Mouse (Mus musculus) myocyte (in vitro differentiated cells): Measurements from ENCODE around the gene Cacnb2. TPM values are rescaled to one million over a fixed set of nuclear protein-coding genes. Genes with fewer than 3 reads are reported as not detected.

Experiments used
- H3K27me3 ChIP-seq: one replicate; pipeline ENCODE4 v1.6.1; 2011; ENCODE audit not compliant: control insufficient read depth, insufficient read depth, insufficient read length
- H3K36me3 ChIP-seq: one replicate; pipeline ENCODE4 v1.6.1; 2011; ENCODE audit not compliant: control insufficient read depth, insufficient read depth
- H3K4me2 ChIP-seq: one replicate; pipeline ENCODE4 v1.6.1; 2011; ENCODE audit warnings: low read depth, control low read depth
- H3K4me3 ChIP-seq: one replicate; pipeline ENCODE4 v1.5.1; 2011; ENCODE audit warnings: mild to moderate bottlenecking, control low read depth, moderate library complexity
- H3K79me2 ChIP-seq: one replicate; pipeline ENCODE4 v1.6.1; 2011; ENCODE audit not compliant: control insufficient read depth, insufficient read depth
- H3ac ChIP-seq: one replicate; pipeline ENCODE4 v1.6.1; 2011; ENCODE audit not compliant: control insufficient read depth, insufficient read length
- CEBPB ChIP-seq: IDR thresholded peaks from 2 replicates; pipeline ENCODE4 v1.6.1; 2011; ENCODE audit warnings: mild to moderate bottlenecking, moderate library complexity; ENCODE audit not compliant: poor library complexity, insufficient read depth, severe bottlenecking
- E2F4 ChIP-seq: IDR thresholded peaks from one replicate; pipeline ENCODE4 v1.6.1; 2011; ENCODE audit warnings: mild to moderate bottlenecking, control low read depth, moderate library complexity; ENCODE audit not compliant: insufficient read depth
- MAX ChIP-seq: IDR thresholded peaks from one replicate; pipeline ENCODE4 v1.6.1; 2011; ENCODE audit warnings: low read depth, mild to moderate bottlenecking, control low read depth
- MYOD1 ChIP-seq, 3 experiments: IDR thresholded peaks; one replicate each; pipeline ENCODE4 v1.6.1; 2011; ENCODE audit warnings: control low read depth in 2 of 3, low read depth in 2 of 3, mild to moderate bottlenecking in 2 of 3, moderate library complexity in 1 of 3; ENCODE audit not compliant: insufficient read length in 2 of 3, control insufficient read depth in 1 of 3
- MYOG ChIP-seq, 3 experiments: IDR thresholded peaks; one replicate each; pipeline ENCODE4 v1.6.1; 2011; ENCODE audit warnings: control low read depth in 2 of 3, low read depth in 2 of 3, mild to moderate bottlenecking in 2 of 3; ENCODE audit not compliant: insufficient read length in 2 of 3, control insufficient read depth in 1 of 3, insufficient read depth in 1 of 3
- POLR2A ChIP-seq: IDR thresholded peaks from one replicate; pipeline ENCODE4 v1.6.1; 2011; ENCODE audit warnings: low read depth, mild to moderate bottlenecking, control low read depth, moderate library complexity; ENCODE audit not compliant: insufficient read length
- POLR2AphosphoS2 ChIP-seq: IDR thresholded peaks from one replicate; pipeline ENCODE4 v1.6.1; 2011; ENCODE audit warnings: low read depth, control low read depth; ENCODE audit not compliant: insufficient read length
- REST ChIP-seq: IDR thresholded peaks from one replicate; pipeline ENCODE4 v1.6.1; 2011; ENCODE audit warnings: mild to moderate bottlenecking, control low read depth, moderate library complexity; ENCODE audit not compliant: insufficient read depth, insufficient read length
- SRF ChIP-seq: IDR thresholded peaks from one replicate; pipeline ENCODE4 v1.6.1; 2011; ENCODE audit warnings: low read depth; ENCODE audit not compliant: control insufficient read depth, insufficient read length
- TCF12 ChIP-seq: IDR thresholded peaks from one replicate; pipeline ENCODE4 v1.6.1; 2011; ENCODE audit warnings: mild to moderate bottlenecking, control low read depth; ENCODE audit not compliant: poor library complexity, insufficient read depth, severe bottlenecking
- TCF3 ChIP-seq: IDR thresholded peaks from one replicate; pipeline ENCODE4 v1.6.1; 2011; ENCODE audit warnings: low read depth, control low read depth; ENCODE audit not compliant: insufficient read length
- USF1 ChIP-seq: IDR thresholded peaks from one replicate; pipeline ENCODE4 v1.6.1; 2011; ENCODE audit warnings: low read depth, mild to moderate bottlenecking, control low read depth, moderate library complexity
- polyA plus RNA-seq: library from polyadenylated mRNA; unstranded; fragments of >200 nt; fragmentation: generic; extraction: Trizol; gene quantifications from one replicate; pipeline ENCODE4 v1.2.1, GENCODE M21; 2012; ENCODE audit warnings: missing spikeins

The Cacnb2 gene
- polyA plus RNA-seq, 1 experiment = 0.85 TPM

DNA sequence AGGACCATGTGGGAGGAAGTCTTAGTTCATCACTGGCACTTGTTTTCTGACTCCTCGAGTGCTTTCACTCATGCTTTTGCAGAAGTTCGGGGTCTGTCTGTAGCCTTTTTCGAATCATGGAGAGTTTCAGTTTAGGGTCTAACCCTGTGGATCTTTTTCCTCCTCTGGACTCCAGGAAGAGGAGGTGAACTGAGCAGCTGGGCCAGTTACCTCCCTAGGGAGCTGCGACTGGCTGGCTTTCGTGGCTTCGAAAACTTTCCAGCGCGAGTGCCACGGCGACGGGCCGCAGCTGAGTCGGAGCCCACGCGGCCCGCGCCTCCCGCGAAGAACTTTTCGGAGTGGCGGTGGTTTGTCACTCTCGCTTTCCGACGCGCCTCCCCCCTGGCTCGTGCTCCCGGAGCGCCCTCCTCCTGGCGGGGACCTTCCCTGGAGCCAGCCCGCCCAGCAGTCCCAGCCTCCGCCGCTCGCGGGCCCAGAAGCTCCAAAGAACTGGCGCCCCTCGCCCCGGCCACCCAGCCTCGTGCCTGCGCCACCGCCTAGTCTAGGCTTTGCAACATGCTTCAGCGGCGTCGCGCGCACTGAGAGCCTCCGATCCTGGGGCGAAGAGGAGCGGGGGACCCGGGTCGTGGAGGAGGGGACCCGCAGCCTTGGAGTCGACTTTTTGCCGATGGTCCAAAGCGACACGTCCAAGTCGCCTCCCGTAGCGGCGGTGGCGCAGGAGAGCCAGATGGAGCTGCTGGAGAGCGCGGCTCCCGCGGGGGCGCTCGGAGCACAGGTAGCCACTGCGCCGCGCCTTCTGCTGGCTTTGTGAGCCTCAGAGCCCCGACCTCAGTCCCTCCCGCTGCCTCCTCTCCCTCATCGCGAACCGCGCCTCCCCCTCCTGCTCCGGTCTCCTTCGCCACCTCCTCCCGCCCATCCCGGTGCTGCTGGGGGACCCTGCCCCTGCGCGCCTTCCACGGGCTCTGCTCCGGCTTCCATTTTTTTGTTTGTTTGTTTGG, 1.2 kb downstream of the Cacnb2 start:
- Histone ChIP-seq H3K4me2 (peak overlapping the region; percentile 86), H3K79me2 (no peaks in the 10 kb centered on the region), H3K27me3 (no peaks in the 10 kb centered on the region), H3ac (peak overlapping the region; percentile 1), H3K36me3 (no peaks in the 10 kb centered on the region), H3K4me3 (peak overlapping the region; percentile 45)
- TF ChIP-seq E2F4 (no peak), POLR2AphosphoS2 (no peak)

GRCm38 (mm10) chr2:14604791-14605190, 1.9 kb downstream of the Cacnb2 start:
- H3K4me2 ChIP-seq = peak overlapping the region; percentile 86
- no peaks in the 10 kb centered on the region for H3K79me2 ChIP-seq

GRCm38 (mm10) chr2:14605207-14605606, 2.3 kb downstream of the Cacnb2 start:
- peak overlapping the region; percentile 1 for H3ac ChIP-seq
- no peaks in the 10 kb centered on the region for H3K36me3 ChIP-seq
- H3K4me2 ChIP-seq = peak overlapping the region; percentile 86
- no peaks in the 10 kb centered on the region for H3K79me2 ChIP-seq
- H3K4me3 ChIP-seq = peak overlapping the region; percentile 45
- no peak for TF ChIP-seq MYOD1 (IDR thresholded peaks at IDR 0.05; ENCODE audit: control insufficient read depth in 1 of 3, insufficient read length in 2 of 3, low read depth in 2 of 3)
- no peak for TF ChIP-seq REST
- TF ChIP-seq CEBPB = no peak
- TF ChIP-seq TCF12 = no peak
- no peak for TF ChIP-seq MYOG (IDR thresholded peaks at IDR 0.05; ENCODE audit: control insufficient read depth in 1 of 3, insufficient read depth in 1 of 3, insufficient read length in 2 of 3, low read depth in 2 of 3)
- no peak for TF ChIP-seq MAX
- no peak for TF ChIP-seq TCF3
- no peak for TF ChIP-seq POLR2A
- no peak for TF ChIP-seq POLR2AphosphoS2
- TF ChIP-seq E2F4 = no peak
- no peak for TF ChIP-seq SRF
- TF ChIP-seq USF1 = no peak
- H3K27me3 ChIP-seq = no peaks in the 10 kb centered on the region

More at GRCm38 (mm10) chr2:14604791-14605190, 1.9 kb downstream of the Cacnb2 start:
- no peaks in the 10 kb centered on the region for H3K27me3 ChIP-seq
- no peaks in the 10 kb centered on the region for H3K36me3 ChIP-seq
- H3ac ChIP-seq = peak overlapping the region; percentile 1
- TF ChIP-seq SRF (no peak), MAX (no peak), E2F4 (no peak), TCF3 (no peak), USF1 (no peak), MYOD1 (IDR thresholded peaks at IDR 0.05; ENCODE audit: control insufficient read depth in 1 of 3, insufficient read length in 2 of 3, low read depth in 2 of 3) (no peak), REST (no peak), POLR2AphosphoS2 (no peak)
- H3K4me3 ChIP-seq = peak overlapping the region; percentile 45

DNA sequence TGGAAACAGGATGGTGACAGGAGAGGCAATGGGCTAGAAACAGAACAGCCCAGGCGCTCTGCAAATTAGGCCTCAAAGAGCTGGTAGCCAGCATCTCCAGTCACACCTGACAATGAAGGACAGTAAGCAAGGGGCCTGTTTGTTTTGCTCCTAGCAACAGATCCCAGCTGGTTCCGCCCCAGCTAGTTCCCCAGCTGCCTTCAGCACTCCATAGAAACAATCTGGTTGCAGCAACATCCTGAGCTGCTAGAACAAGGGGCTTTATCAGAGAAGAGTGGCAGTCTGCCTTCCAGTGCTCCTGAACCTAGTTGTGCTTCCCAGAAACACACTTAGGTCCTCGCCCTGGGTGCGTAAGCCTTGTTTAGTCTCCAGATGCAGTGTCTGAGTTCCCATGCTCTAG, 5.7 kb downstream of the Cacnb2 start:
- Histone ChIP-seq H3K79me2 (no peaks in the 10 kb centered on the region), H3K4me2 (no peak overlapping the region), H3ac (no peak overlapping the region), H3K4me3 (no peak overlapping the region), H3K36me3 (no peaks in the 10 kb centered on the region), H3K27me3 (no peaks in the 10 kb centered on the region)
- TF ChIP-seq TCF12 = no peak
- no peak for TF ChIP-seq POLR2AphosphoS2
- TF ChIP-seq E2F4 = no peak
- no peak for TF ChIP-seq MYOD1 (IDR thresholded peaks at IDR 0.05; ENCODE audit: control insufficient read depth in 1 of 3, insufficient read length in 2 of 3, low read depth in 2 of 3)
- no peak for TF ChIP-seq MAX
- no peak for TF ChIP-seq SRF

DNA sequence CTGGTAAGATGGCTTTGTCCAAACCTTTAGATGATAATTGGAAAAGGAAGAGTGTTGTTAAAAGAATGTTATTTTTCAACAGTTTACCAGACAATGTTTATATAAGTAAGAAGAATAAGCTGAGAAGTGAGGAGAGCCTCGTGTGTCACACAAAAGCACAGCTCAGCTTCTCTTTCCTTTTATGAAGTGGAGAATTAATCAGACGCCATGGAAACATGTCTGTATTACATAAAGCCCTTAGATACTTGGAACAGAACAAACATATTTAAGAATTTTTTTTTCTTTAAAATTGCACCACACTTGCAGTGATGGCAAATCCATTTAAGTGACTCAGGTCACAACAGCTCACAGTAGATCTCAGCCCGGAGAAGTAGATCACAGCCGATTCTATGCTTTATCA, 9.8 kb downstream of the Cacnb2 start:
- no peak overlapping the region for H3K4me2 ChIP-seq
- no peak overlapping the region for H3ac ChIP-seq
- H3K4me3 ChIP-seq = no peak overlapping the region
- H3K27me3 ChIP-seq = no peaks in the 10 kb centered on the region
- no peaks in the 10 kb centered on the region for H3K79me2 ChIP-seq
- H3K36me3 ChIP-seq = no peaks in the 10 kb centered on the region
- TF ChIP-seq MAX = no peak
- no peak for TF ChIP-seq TCF3
- TF ChIP-seq POLR2AphosphoS2 = no peak
- no peak for TF ChIP-seq TCF12
- TF ChIP-seq MYOD1 (IDR thresholded peaks at IDR 0.05; ENCODE audit: control insufficient read depth in 1 of 3, insufficient read length in 2 of 3, low read depth in 2 of 3) = no peak
